Mouse (Mus musculus) hindbrain, embryonic 16.5 days (tissue): ENCODE measurements around the gene Hs3st3a1. TPM values are rescaled to one million over a fixed set of nuclear protein-coding genes. Genes with fewer than 3 reads are reported as not detected.

ENCODE experiments used
- ATAC-seq: fragments of 200-750 bp; cut with Nextera tagmentation; 2 replicates; pipeline ENCODE4 v1.8.0; 2017; ENCODE audit warnings: moderate TSS enrichment, moderate library complexity
- H3K27ac ChIP-seq: fragments of 300-500 bp; sonication (generic); 2 replicates; pipeline ENCODE4 v1.5.1; 2014; ENCODE audit warnings: low read depth, mild to moderate bottlenecking, control low read depth, low read length, moderate library complexity
- H3K27me3 ChIP-seq: fragments of 300-500 bp; sonication (generic); replicated peaks from 2 replicates; pipeline ENCODE4 v1.6.1; 2014; ENCODE audit warnings: low read length; ENCODE audit not compliant: control insufficient read depth, insufficient read depth
- H3K36me3 ChIP-seq: fragments of 300-500 bp; sonication (generic); 2 replicates; pipeline ENCODE4 v1.6.1; 2014; ENCODE audit warnings: mild to moderate bottlenecking, low read length, moderate library complexity, mixed read lengths; ENCODE audit not compliant: control insufficient read depth, insufficient read depth
- H3K4me1 ChIP-seq: fragments of 300-500 bp; sonication (generic); 2 replicates; pipeline ENCODE4 v1.6.1; 2014; ENCODE audit warnings: low read depth, low read length; ENCODE audit not compliant: control insufficient read depth, insufficient read depth
- H3K4me2 ChIP-seq: fragments of 300-500 bp; sonication (generic); 2 replicates; pipeline ENCODE4 v1.6.1; 2014; ENCODE audit warnings: mild to moderate bottlenecking, low read length, control low read depth, moderate library complexity
- H3K4me3 ChIP-seq: fragments of 300-500 bp; sonication (generic); 2 replicates; pipeline ENCODE4 v1.5.1; 2014; ENCODE audit warnings: mild to moderate bottlenecking, low read length, control low read depth, moderate library complexity
- H3K9ac ChIP-seq: fragments of 300-500 bp; sonication (generic); 2 replicates; pipeline ENCODE4 v1.6.1; 2014; ENCODE audit warnings: low read depth, mild to moderate bottlenecking, control low read depth, low read length, moderate library complexity
- H3K9me3 ChIP-seq: fragments of 300-500 bp; sonication (generic); 2 replicates; pipeline ENCODE4 v1.6.1; 2014; ENCODE audit warnings: mild to moderate bottlenecking, low read length, moderate library complexity; ENCODE audit not compliant: control insufficient read depth
- WGBS: fragments of 180-500 bp; shearing (Covaris S2); extraction: QIAGEN DNeasy Blood & Tissue Kit; methylation state at CpG from one replicate; pipeline ENCODE4 v1.1.7; 2014; 5-methylcytosine and 5-hydroxymethylcytosine counted together
- polyA plus RNA-seq: library from polyadenylated mRNA; unstranded; fragments of >200 nt; fragmentation: Nextera tagmentation; extraction: Ambion mirVana; gene quantifications from 2 replicates; pipeline ENCODE4 v1.2.1, GENCODE M21; 2015

The Hs3st3a1 gene
- polyA plus RNA-seq, 1 experiment from 2014 or later = 0.98 TPM

DNA sequence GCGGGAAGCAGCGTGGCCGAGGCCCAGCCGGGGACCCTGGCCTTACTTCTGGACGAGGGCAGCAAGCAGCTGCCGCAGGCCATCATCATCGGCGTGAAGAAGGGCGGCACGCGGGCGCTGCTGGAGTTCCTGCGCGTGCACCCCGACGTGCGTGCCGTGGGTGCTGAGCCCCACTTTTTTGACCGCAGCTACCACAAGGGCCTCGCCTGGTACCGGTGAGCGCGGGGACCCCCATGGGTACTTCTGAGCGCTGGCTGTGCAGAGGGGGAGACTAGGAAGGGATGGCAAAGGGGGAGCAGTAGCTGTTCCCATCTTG, 1.2 kb downstream of the Hs3st3a1 start, which contains the start of gene F930015N05Rik:
Gene F930015N05Rik (minus strand): TSS at position 242 of the 316 bp plus-strand sequence.
- H3K9me3 ChIP-seq = no peaks in the 10 kb centered on the region
- no peaks in the 10 kb centered on the region for H3K36me3 ChIP-seq
- peak within 1 kb of the TSS; percentile 59 for H3K27ac ChIP-seq
- peak within 1 kb of the TSS; percentile 63 for H3K4me3 ChIP-seq
- ATAC-seq = peak; percentile 7; the same call in 1 of the 2 replicates
- H3K4me2 ChIP-seq = peak within 1 kb of the TSS; percentile 99
- H3K4me1 ChIP-seq = peaks cover 18% of the 10 kb centered on the region
- peaks cover 10% of the 10 kb centered on the region for H3K27me3 ChIP-seq
- under 1% methylated on average over 23 of the region's 24 CpGs for WGBS
- peak within 1 kb of the TSS; percentile 75 for H3K9ac ChIP-seq

DNA sequence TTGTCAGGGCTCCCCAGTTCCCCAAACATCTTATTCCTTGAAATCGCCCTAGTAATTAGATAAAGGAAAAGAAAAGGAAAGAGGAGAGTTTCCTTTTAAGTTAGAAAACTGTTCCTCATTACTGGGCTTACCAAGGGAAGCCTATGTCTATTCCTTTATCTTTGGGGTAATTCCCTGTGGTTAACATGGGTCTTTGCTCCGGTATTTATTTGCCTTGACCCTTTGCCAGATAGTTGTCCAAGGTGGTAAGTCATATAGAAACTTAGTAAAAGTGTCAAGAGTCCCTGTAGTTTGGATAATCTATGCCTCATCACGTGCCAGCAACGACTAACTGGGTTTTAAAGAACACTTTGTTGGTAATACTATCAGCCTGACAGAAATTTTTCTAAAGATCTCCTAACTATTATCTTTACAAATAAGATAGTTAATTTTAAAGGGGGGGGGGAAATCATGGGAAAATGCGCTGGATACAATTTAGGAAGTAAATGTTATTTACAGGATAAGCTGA, 1.7 kb downstream of the Hs3st3a1 start:
- peak overlapping the region; percentile 99 for H3K4me2 ChIP-seq

DNA sequence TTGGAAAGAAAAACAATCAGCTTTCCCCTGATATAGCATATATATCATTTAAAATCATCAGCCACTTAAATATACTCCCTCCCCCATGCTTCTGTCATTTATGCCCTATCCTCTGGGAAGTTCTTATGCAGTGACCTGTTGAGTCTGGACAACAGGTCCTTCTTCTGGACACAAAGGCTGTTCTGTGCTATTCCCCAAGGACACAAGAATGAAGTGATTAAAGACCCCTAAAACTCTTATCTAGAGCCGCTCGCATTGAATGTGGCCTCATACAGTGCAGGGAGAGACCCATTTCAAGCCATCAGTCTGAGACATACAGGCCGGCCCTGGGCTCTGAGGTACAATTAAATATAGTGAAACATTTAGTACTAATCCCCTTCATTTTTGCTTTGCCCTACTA, 2.6 kb downstream of the Hs3st3a1 start:
- Histone ChIP-seq H3K27me3 (peaks cover 10% of the 10 kb centered on the region), H3K4me3 (no peak overlapping the region), H3K9me3 (no peaks in the 10 kb centered on the region), H3K36me3 (no peaks in the 10 kb centered on the region), H3K27ac (no peak overlapping the region), H3K9ac (no peak overlapping the region; the same call in 1 of the 2 replicates), H3K4me1 (peaks cover 18% of the 10 kb centered on the region), H3K4me2 (no peak overlapping the region; the same call in 1 of the 2 replicates)
- no peak for ATAC-seq
- WGBS = 48% methylated on average over 3 of the region's 3 CpGs

More for the DNA sequence above, 1.7 kb downstream of the Hs3st3a1 start:
- no peaks in the 10 kb centered on the region for H3K36me3 ChIP-seq
- ATAC-seq = no peak
- H3K4me1 ChIP-seq = peaks cover 18% of the 10 kb centered on the region
- H3K4me3 ChIP-seq = peak overlapping the region; percentile 63
- H3K9me3 ChIP-seq = no peaks in the 10 kb centered on the region
- H3K27me3 ChIP-seq = peaks cover 10% of the 10 kb centered on the region
- H3K27ac ChIP-seq = no peak overlapping the region
- WGBS = 22% methylated on average over 5 of the region's 5 CpGs
- H3K9ac ChIP-seq = peak overlapping the region; percentile 75

DNA sequence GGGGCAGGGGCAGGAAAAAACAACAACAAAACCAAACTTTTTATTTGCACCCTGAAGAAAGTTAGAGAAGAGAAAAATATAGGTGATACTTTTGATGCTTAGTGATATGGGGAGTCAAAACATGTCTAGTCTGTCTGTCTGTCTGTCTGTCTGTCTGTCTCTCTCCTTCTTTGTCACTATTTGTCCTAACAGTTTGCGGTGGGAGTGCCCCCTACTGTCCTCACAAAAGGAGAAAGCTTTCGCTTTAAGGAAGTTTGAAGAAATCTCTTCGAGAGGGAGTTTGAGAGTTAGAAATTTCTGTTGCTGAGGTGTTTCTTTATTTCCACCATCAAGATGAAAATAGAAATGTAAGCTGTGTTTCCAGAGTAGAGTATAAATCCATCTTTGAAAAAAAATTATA, 3.8 kb downstream of the Hs3st3a1 start:
- Histone ChIP-seq H3K9me3 (no peaks in the 10 kb centered on the region), H3K4me3 (no peak overlapping the region), H3K4me1 (peaks cover 18% of the 10 kb centered on the region), H3K9ac (no peak overlapping the region), H3K36me3 (no peaks in the 10 kb centered on the region), H3K4me2 (no peak overlapping the region), H3K27ac (no peak overlapping the region), H3K27me3 (peaks cover 10% of the 10 kb centered on the region)
- WGBS = 26% methylated on average over 3 of the region's 3 CpGs
- ATAC-seq = no peak

DNA sequence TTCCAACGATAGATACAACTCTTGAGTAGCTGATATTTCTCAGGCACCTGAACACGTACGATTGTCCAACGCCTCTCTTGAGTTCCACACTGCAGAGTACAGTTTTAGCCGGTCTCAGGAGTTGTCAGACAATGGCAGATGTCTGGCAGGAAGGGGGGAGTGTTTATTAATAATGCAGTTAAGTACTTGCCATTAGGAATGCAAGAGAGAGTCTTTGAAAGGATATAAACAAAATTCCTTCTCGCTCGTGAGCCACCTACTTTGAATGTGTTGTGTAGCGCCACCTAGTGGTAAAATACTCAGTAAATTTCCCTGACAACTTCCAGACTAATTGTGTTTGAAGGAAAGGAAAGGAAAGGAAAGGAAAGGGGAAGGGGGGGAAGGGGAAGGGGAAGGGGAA, 7.0 kb downstream of the Hs3st3a1 start:
- Histone ChIP-seq H3K4me2 (peak overlapping the region; percentile 45), H3K4me1 (no peaks in the 10 kb centered on the region), H3K9me3 (no peaks in the 10 kb centered on the region), H3K27ac (no peak overlapping the region), H3K4me3 (no peak overlapping the region), H3K27me3 (peaks cover 10% of the 10 kb centered on the region), H3K9ac (no peak overlapping the region), H3K36me3 (no peaks in the 10 kb centered on the region)
- no peak for ATAC-seq
- WGBS = 29% methylated on average over 8 of the region's 8 CpGs

DNA sequence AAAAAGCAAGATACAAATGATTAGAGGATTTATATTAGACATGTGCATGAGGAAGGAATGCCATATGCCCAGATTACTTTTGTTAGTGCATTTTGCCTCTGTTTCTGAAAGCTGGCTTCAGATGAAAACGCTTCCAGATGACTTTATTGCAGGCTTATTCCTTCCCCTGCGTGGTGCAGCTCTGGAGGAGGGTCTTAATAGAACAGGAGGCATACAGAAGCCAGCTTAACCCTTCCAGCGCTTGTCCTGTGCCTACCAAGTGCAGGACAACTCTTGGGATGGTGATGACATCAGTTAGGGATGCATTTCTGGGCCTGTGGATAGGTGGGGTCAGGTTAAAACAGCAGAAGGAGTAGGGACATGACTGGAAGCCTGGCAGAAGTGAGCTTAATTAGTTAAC, 7.6 kb downstream of the Hs3st3a1 start:
- ATAC-seq = no peak
- no peaks in the 10 kb centered on the region for H3K9me3 ChIP-seq
- no peak overlapping the region for H3K9ac ChIP-seq
- no peak overlapping the region for H3K27ac ChIP-seq
- no peak overlapping the region for H3K4me3 ChIP-seq
- no peaks in the 10 kb centered on the region for H3K4me1 ChIP-seq
- no peaks in the 10 kb centered on the region for H3K36me3 ChIP-seq
- no peak overlapping the region for H3K4me2 ChIP-seq
- H3K27me3 ChIP-seq = peaks cover 8% of the 10 kb centered on the region
- 50% methylated on average over 3 of the region's 3 CpGs for WGBS

DNA sequence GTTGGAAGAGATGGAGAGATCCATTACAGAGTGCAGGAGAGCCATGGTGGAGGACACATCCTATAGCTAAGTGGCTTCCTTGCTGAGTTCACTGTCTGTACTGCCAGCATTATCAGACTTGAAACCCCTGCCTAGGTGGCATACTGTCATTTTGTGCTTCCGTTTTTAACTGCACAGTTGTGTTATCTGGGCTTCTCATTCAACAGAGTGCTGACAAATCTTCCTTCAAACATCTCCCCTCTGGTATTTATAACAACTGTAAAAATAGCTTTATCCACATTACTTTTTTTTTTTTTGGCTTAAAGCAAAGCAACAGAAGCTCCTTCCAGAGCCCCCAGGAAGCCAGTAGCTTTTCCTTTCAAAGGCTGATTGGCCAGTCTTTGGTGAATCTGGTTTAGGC, 10.1 kb downstream of the Hs3st3a1 start:
- Histone ChIP-seq H3K9ac (no peak overlapping the region), H3K4me1 (no peaks in the 10 kb centered on the region), H3K4me3 (no peak overlapping the region), H3K27me3 (peaks cover 5% of the 10 kb centered on the region; the same call in 1 of the 2 replicates), H3K9me3 (no peaks in the 10 kb centered on the region), H3K27ac (no peak overlapping the region), H3K4me2 (no peak overlapping the region), H3K36me3 (no peaks in the 10 kb centered on the region)
- no peak for ATAC-seq
- WGBS = 100% methylated on average over 1 of the region's 1 CpGs

DNA sequence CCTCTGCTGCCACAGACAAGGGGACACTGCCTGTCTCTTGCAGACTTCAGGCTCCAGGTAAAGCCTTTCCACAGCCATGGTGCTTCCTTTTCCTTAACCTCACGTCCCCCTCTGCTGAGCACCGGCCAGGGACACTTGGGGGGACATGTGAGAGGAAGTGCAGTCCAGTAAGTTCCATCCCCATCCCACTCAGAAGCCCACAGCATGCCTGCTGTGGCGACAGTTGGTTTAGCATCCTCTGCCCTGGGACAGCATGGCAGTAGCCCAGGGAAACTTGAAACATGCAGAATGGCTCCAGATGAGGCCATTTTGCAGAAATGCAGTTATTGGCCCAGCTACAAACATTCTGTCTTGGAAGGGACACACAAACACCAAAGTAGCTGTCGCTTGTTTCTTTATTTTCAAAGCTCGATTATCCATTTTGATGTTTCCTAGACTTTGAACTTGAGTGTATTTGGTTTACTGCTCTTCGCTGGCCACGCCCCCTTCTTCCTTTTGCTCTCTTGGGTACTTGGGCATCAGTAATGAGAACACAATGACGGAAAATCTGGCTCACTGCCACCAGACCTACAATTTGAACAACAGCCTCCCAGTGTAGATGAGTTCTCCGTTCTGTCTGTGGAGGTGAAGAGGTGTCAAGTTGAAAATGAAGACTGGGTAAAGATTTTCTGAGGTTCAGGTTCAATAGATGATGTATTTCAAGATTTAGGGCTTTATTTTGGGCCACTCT, 13.6 kb downstream of the Hs3st3a1 start:
- H3K36me3 ChIP-seq = no peaks in the 10 kb centered on the region
- no peak overlapping the region for H3K27ac ChIP-seq
- no peak for ATAC-seq
- no peak overlapping the region for H3K4me2 ChIP-seq
- no peak overlapping the region for H3K9ac ChIP-seq
- no peaks in the 10 kb centered on the region for H3K4me1 ChIP-seq
- no peak overlapping the region for H3K4me3 ChIP-seq
- no peaks in the 10 kb centered on the region; the same call in 1 of the 2 replicates for H3K27me3 ChIP-seq
- no peaks in the 10 kb centered on the region for H3K9me3 ChIP-seq
- 54% methylated on average over 9 of the region's 9 CpGs for WGBS

DNA sequence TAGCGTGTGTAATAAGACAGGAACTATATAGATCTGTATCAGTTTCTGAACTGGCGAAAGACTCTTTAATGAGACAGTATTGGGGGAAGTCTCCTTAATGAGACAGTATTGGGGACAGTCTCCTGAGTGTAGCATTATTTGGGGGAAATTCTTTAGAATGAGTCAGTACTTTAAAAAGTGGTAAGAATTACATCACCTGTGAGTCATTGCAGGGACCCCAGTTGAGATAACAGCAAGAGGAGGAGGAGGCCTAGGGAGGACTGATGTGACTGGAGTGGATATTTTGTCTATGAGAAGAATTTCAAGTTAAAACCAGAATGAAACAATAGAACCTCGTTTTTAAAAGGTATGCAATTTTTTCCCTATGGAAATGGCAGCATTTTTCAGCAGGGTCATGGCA, 26.6 kb downstream of the Hs3st3a1 start:
- H3K4me2 ChIP-seq = no peak overlapping the region
- H3K36me3 ChIP-seq = no peaks in the 10 kb centered on the region
- H3K9me3 ChIP-seq = no peaks in the 10 kb centered on the region
- no peak overlapping the region for H3K9ac ChIP-seq
- no peak overlapping the region for H3K4me3 ChIP-seq
- no peak overlapping the region for H3K27ac ChIP-seq
- WGBS = 84% methylated on average over 3 of the region's 3 CpGs
- H3K27me3 ChIP-seq = no peaks in the 10 kb centered on the region
- no peak for ATAC-seq
- H3K4me1 ChIP-seq = no peaks in the 10 kb centered on the region
